Mouse (Mus musculus): ENCODE data around the gene Spryd3. TPM values are rescaled to one million over a fixed set of nuclear protein-coding genes. Genes with fewer than 3 reads are reported as not detected.

Gene Spryd3
- polyA plus RNA-seq, 1 experiment from 2014 or later: 50.8 TPM

Other genes with a start within 250 kb of the Spryd3 start
- gene Krt76, start 243.3 kb downstream of the Spryd3 start, polyA plus RNA-seq (2015; fragmentation: Nextera tagmentation; extraction: Ambion mirVana): not detected in 2 replicates
- gene Krt4, start 211.5 kb downstream of the Spryd3 start, polyA plus RNA-seq (2015; fragmentation: Nextera tagmentation; extraction: Ambion mirVana): not detected in 2 replicates
- 0.12 and 0.23 TPM in 2 replicates for gene Krt79, start 195.9 kb downstream of the Spryd3 start, polyA plus RNA-seq (2015; fragmentation: Nextera tagmentation; extraction: Ambion mirVana)
- gene Krt78, start 181.9 kb downstream of the Spryd3 start, polyA plus RNA-seq (2015; fragmentation: Nextera tagmentation; extraction: Ambion mirVana): not detected in 2 replicates
- 4.0 and 6.2 TPM in 2 replicates for gene Krt8, start 131.8 kb downstream of the Spryd3 start, polyA plus RNA-seq (2015; fragmentation: Nextera tagmentation; extraction: Ambion mirVana)
- gene Krt18, start 108.1 kb downstream of the Spryd3 start, polyA plus RNA-seq (2015; fragmentation: Nextera tagmentation; extraction: Ambion mirVana): 7.6 and 14.2 TPM in 2 replicates
- gene Eif4b, start 62.5 kb downstream of the Spryd3 start, polyA plus RNA-seq (2015; fragmentation: Nextera tagmentation; extraction: Ambion mirVana): 82.3 and 82.9 TPM in 2 replicates
- 8.3 and 9.3 TPM in 2 replicates for gene Tns2, start 35.8 kb downstream of the Spryd3 start, polyA plus RNA-seq (2015; fragmentation: Nextera tagmentation; extraction: Ambion mirVana)
- gene Igfbp6, start 8.1 kb upstream of the Spryd3 start, polyA plus RNA-seq (2015; fragmentation: Nextera tagmentation; extraction: Ambion mirVana): 0.49 and 1.2 TPM in 2 replicates
- 0.14 TPM in 1 of 2 replicates, not detected in the other for gene Soat2, start 14.3 kb upstream of the Spryd3 start, polyA plus RNA-seq (2015; fragmentation: Nextera tagmentation; extraction: Ambion mirVana)
- 68.8 and 71.7 TPM in 2 replicates for gene Zfp740, start 67.0 kb upstream of the Spryd3 start, polyA plus RNA-seq (2015; fragmentation: Nextera tagmentation; extraction: Ambion mirVana)
- gene Csad, start 68.5 kb upstream of the Spryd3 start, polyA plus RNA-seq (2015; fragmentation: Nextera tagmentation; extraction: Ambion mirVana): 43.2 and 44.5 TPM in 2 replicates
- gene Itgb7, start 95.7 kb upstream of the Spryd3 start, polyA plus RNA-seq (2015; fragmentation: Nextera tagmentation; extraction: Ambion mirVana): 0.45 and 1.5 TPM in 2 replicates
- 5.7 and 7.1 TPM in 2 replicates for gene Rarg, start 121.3 kb upstream of the Spryd3 start, polyA plus RNA-seq (2015; fragmentation: Nextera tagmentation; extraction: Ambion mirVana)
- gene Gm9918, start 134.3 kb upstream of the Spryd3 start, polyA plus RNA-seq (2015; fragmentation: Nextera tagmentation; extraction: Ambion mirVana): 0.14 and 0.22 TPM in 2 replicates
- 54.7 TPM in 2 replicates for gene Mfsd5, start 143.2 kb upstream of the Spryd3 start, polyA plus RNA-seq (2015; fragmentation: Nextera tagmentation; extraction: Ambion mirVana)
- gene Espl1, start 160.0 kb upstream of the Spryd3 start, polyA plus RNA-seq (2015; fragmentation: Nextera tagmentation; extraction: Ambion mirVana): 7.0 and 7.2 TPM in 2 replicates
- 502 and 514 TPM in 2 replicates for gene Pfdn5, start 189.9 kb upstream of the Spryd3 start, polyA plus RNA-seq (2015; fragmentation: Nextera tagmentation; extraction: Ambion mirVana)
- 91.8 and 96.4 TPM in 2 replicates for gene Myg1, start 195.5 kb upstream of the Spryd3 start, polyA plus RNA-seq (2015; fragmentation: Nextera tagmentation; extraction: Ambion mirVana)
- gene Aaas, start 214.5 kb upstream of the Spryd3 start, polyA plus RNA-seq (2015; fragmentation: Nextera tagmentation; extraction: Ambion mirVana): 33.3 and 34.8 TPM in 2 replicates
- gene Sp7, start 230.9 kb upstream of the Spryd3 start, polyA plus RNA-seq (2015; fragmentation: Nextera tagmentation; extraction: Ambion mirVana): 1.1 and 1.2 TPM in 2 replicates